Mouse (Mus musculus) MEL (cell line): ENCODE results near the gene Cdc34. TPM values are rescaled to one million over a fixed set of nuclear protein-coding genes. Genes with fewer than 3 reads are reported as not detected.

Experiments
- DNase-seq: peaks from one replicate; pipeline ENCODE4 v3.0.0; 2011; ENCODE audit warnings: low read depth, low spot score
- H3K27ac ChIP-seq: 2 replicates; pipeline ENCODE4 v1.5.1; 2012; ENCODE audit warnings: low read depth, mild to moderate bottlenecking, control low read depth, low read length, moderate library complexity; ENCODE audit not compliant: control insufficient read depth
- H3K27me3 ChIP-seq, 2 experiments: fragments of 150-350 bp in 1 of 2; sonication (generic) in 1 of 2; 2 replicates each; pipeline ENCODE4 v1.6.1; 2012; ENCODE audit warnings: low read length in 2 of 2, mild to moderate bottlenecking in 2 of 2, improper control_type of control experiment in 1 of 2, moderate library complexity in 1 of 2; ENCODE audit not compliant: insufficient read depth in 2 of 2, control insufficient read depth in 1 of 2
- H3K36me3 ChIP-seq, 2 experiments: 2 replicates each; pipeline ENCODE4 v1.6.1; 2012 to 2014; ENCODE audit warnings: low read length in 2 of 2, improper control_type of control experiment in 1 of 2, inconsistent platforms in 1 of 2, mild to moderate bottlenecking in 1 of 2; ENCODE audit not compliant: insufficient read depth in 2 of 2, control insufficient read depth in 1 of 2
- H3K4me1 ChIP-seq, 2 experiments: fragments of 150-350 bp in 1 of 2; sonication (generic) in 1 of 2; 2 replicates each; pipeline ENCODE4 v1.6.1; 2012; ENCODE audit warnings: low read length in 2 of 2, improper control_type of control experiment in 1 of 2, mild to moderate bottlenecking in 1 of 2; ENCODE audit not compliant: insufficient read depth in 2 of 2, control insufficient read depth in 1 of 2
- H3K4me3 ChIP-seq, 2 experiments: fragments of 150-350 bp in 1 of 2; sonication (generic) in 1 of 2; 2 replicates each; pipeline ENCODE4 v1.5.1; 2012; ENCODE audit warnings: low read depth in 2 of 2, low read length in 2 of 2, mild to moderate bottlenecking in 2 of 2, moderate library complexity in 2 of 2, control low read depth in 1 of 2, improper control_type of control experiment in 1 of 2; ENCODE audit not compliant: control insufficient read depth in 1 of 2, insufficient read depth in 1 of 2
- H3K79me2 ChIP-seq: 2 replicates; pipeline ENCODE4 v1.6.1; 2012; ENCODE audit warnings: mild to moderate bottlenecking, low read length, moderate library complexity; ENCODE audit not compliant: control insufficient read depth, poor library complexity, insufficient read depth
- H3K9ac ChIP-seq: 2 replicates; pipeline ENCODE4 v1.6.1; 2012; ENCODE audit warnings: low read depth, mild to moderate bottlenecking, control low read depth, low read length, moderate library complexity; ENCODE audit not compliant: control insufficient read depth, poor library complexity, severe bottlenecking
- H3K9me3 ChIP-seq: fragments of 150-350 bp; sonication (generic); replicated peaks from 2 replicates; pipeline ENCODE4 v1.6.1; 2012; ENCODE audit warnings: mild to moderate bottlenecking, low read length, improper control_type of control experiment, moderate library complexity; ENCODE audit not compliant: insufficient read depth
- CHD1 ChIP-seq: IDR thresholded peaks from 2 replicates; pipeline ENCODE4 v1.6.1; 2012; ENCODE audit warnings: low read depth, mild to moderate bottlenecking, inconsistent platforms, low read length, improper control_type of control experiment
- CHD2 ChIP-seq: IDR thresholded peaks from 2 replicates; pipeline ENCODE4 v1.6.1; 2011; ENCODE audit warnings: low read length, improper control_type of control experiment
- CTCF ChIP-seq, 3 experiments: IDR thresholded peaks in 2 of 3; conservative IDR thresholded peaks in 1 of 3; 2 replicates each; pipeline ENCODE4 v1.5.1; 2011 to 2012; ENCODE audit warnings: low read length in 3 of 3, low read depth in 2 of 3, mild to moderate bottlenecking in 2 of 3, improper control_type of control experiment in 1 of 3, inconsistent platforms in 1 of 3, mixed read lengths in 1 of 3, moderate library complexity in 1 of 3; ENCODE audit not compliant: control insufficient read depth in 1 of 3, insufficient read depth in 1 of 3, poor library complexity in 1 of 3, severe bottlenecking in 1 of 3
- EP300 ChIP-seq, 2 experiments: IDR thresholded peaks; 2 replicates each; pipeline ENCODE4 v1.6.1; 2011; ENCODE audit warnings: improper control_type of control experiment in 2 of 2, low read length in 2 of 2, low read depth in 1 of 2, mild to moderate bottlenecking in 1 of 2
- GABPA ChIP-seq: IDR thresholded peaks from 2 replicates; pipeline ENCODE4 v1.6.1; 2012; ENCODE audit warnings: low read depth, mild to moderate bottlenecking, inconsistent platforms, low read length, improper control_type of control experiment, moderate library complexity
- GATA1 ChIP-seq: IDR thresholded peaks from 2 replicates; pipeline ENCODE4 v1.6.1; 2011; ENCODE audit warnings: low read depth, low read length, improper control_type of control experiment
- HCFC1 ChIP-seq: IDR thresholded peaks from 2 replicates; pipeline ENCODE4 v1.6.1; 2012; ENCODE audit warnings: low read depth, mild to moderate bottlenecking, inconsistent platforms, low read length, improper control_type of control experiment, moderate library complexity
- JUND ChIP-seq: IDR thresholded peaks from 2 replicates; pipeline ENCODE4 v1.6.1; 2011; ENCODE audit warnings: low read depth, mild to moderate bottlenecking, improper control_type of control experiment, low read length
- KAT2A ChIP-seq: conservative IDR thresholded peaks from 2 replicates; pipeline ENCODE4 v1.6.1; 2012; ENCODE audit warnings: low read depth, low read length, improper control_type of control experiment, inconsistent platforms
- MAFK ChIP-seq: IDR thresholded peaks from 2 replicates; pipeline ENCODE4 v1.6.1; 2011; ENCODE audit warnings: low read depth, mild to moderate bottlenecking, low read length, improper control_type of control experiment, borderline replicate concordance
- MAX ChIP-seq: IDR thresholded peaks from 2 replicates; pipeline ENCODE4 v1.6.1; 2011; ENCODE audit warnings: low read length, improper control_type of control experiment
- MEF2A ChIP-seq: IDR thresholded peaks from 2 replicates; pipeline ENCODE4 v1.6.1; 2014; ENCODE audit warnings: low read depth, mild to moderate bottlenecking, inconsistent platforms, low read length, improper control_type of control experiment; ENCODE audit not compliant: poor library complexity, insufficient replicate concordance, severe bottlenecking; ENCODE audit errors: extremely low read depth
- MYC ChIP-seq: IDR thresholded peaks from 2 replicates; pipeline ENCODE4 v1.6.1; 2011; ENCODE audit warnings: low read depth, mild to moderate bottlenecking, low read length, improper control_type of control experiment, moderate library complexity
- POLR2A ChIP-seq, 2 experiments: IDR thresholded peaks; 2 replicates each; pipeline ENCODE4 v1.6.1; 2011 to 2012; ENCODE audit warnings: low read length in 2 of 2, mild to moderate bottlenecking in 2 of 2, control low read depth in 1 of 2, improper control_type of control experiment in 1 of 2, low read depth in 1 of 2, moderate library complexity in 1 of 2; ENCODE audit not compliant: control insufficient read depth in 1 of 2, insufficient read depth in 1 of 2, poor library complexity in 1 of 2
- POLR2AphosphoS2 ChIP-seq: IDR thresholded peaks from 2 replicates; pipeline ENCODE4 v1.6.1; 2011; ENCODE audit warnings: low read length, improper control_type of control experiment
- POLR2AphosphoS5 ChIP-seq: IDR thresholded peaks from 2 replicates; pipeline ENCODE4 v1.6.1; 2012; ENCODE audit warnings: low read depth, borderline replicate concordance, mild to moderate bottlenecking, inconsistent platforms, low read length, moderate library complexity, mixed read lengths
- RAD21 ChIP-seq: IDR thresholded peaks from 2 replicates; pipeline ENCODE4 v1.6.1; 2011; ENCODE audit warnings: mild to moderate bottlenecking, low read depth, low read length, improper control_type of control experiment
- TAL1 ChIP-seq: IDR thresholded peaks from 2 replicates; pipeline ENCODE4 v1.6.1; 2012; ENCODE audit warnings: mild to moderate bottlenecking, inconsistent platforms, low read length, moderate library complexity, mixed read lengths
- TCF12 ChIP-seq: IDR thresholded peaks from 2 replicates; pipeline ENCODE4 v1.6.1; 2014; ENCODE audit warnings: low read depth, mild to moderate bottlenecking, inconsistent platforms, low read length, improper control_type of control experiment, moderate library complexity
- USF1 ChIP-seq: IDR thresholded peaks from 2 replicates; pipeline ENCODE4 v1.6.1; 2014; ENCODE audit warnings: low read depth, mild to moderate bottlenecking, inconsistent platforms, low read length, improper control_type of control experiment, moderate library complexity
- USF2 ChIP-seq, 2 experiments: IDR thresholded peaks; 2 replicates each; pipeline ENCODE4 v1.6.1; 2011 to 2012; ENCODE audit warnings: improper control_type of control experiment in 2 of 2, low read length in 2 of 2, borderline replicate concordance in 1 of 2, inconsistent platforms in 1 of 2, low read depth in 1 of 2, mild to moderate bottlenecking in 1 of 2; ENCODE audit not compliant: insufficient read depth in 1 of 2
- ZC3H11A ChIP-seq: IDR thresholded peaks from 2 replicates; pipeline ENCODE4 v1.6.1; 2012; ENCODE audit warnings: low read depth, mild to moderate bottlenecking, inconsistent platforms, low read length, improper control_type of control experiment
- ZNF384 ChIP-seq: IDR thresholded peaks from 2 replicates; pipeline ENCODE4 v1.6.1; 2012; ENCODE audit warnings: low read depth, mild to moderate bottlenecking, inconsistent platforms, low read length, improper control_type of control experiment
- polyA plus RNA-seq, 2 experiments: library from polyadenylated mRNA; stranded (reverse) in 1 of 2; unstranded in 1 of 2; fragments of >175 nt in 1 of 2; fragments of >200 nt in 1 of 2; gene quantifications; 2 replicates each; pipeline versions ENCODE4 v1.2.1 to v1.2.4; 2012; ENCODE audit warnings: low replicate concordance in 2 of 2, low read depth in 1 of 2; ENCODE audit not compliant: insufficient read length in 2 of 2, insufficient read depth in 1 of 2, missing spikeins in 1 of 2
- total RNA-seq: library from RNA; depleted of rRNA; stranded (reverse); fragments of 300-350 nt; gene quantifications from 2 replicates; pipeline ENCODE4 v1.2.3, GENCODE M21; 2012

The Cdc34 gene
- total and polyA plus RNA-seq, 3 experiments, result 318 to 422 (median 417) TPM

DNA sequence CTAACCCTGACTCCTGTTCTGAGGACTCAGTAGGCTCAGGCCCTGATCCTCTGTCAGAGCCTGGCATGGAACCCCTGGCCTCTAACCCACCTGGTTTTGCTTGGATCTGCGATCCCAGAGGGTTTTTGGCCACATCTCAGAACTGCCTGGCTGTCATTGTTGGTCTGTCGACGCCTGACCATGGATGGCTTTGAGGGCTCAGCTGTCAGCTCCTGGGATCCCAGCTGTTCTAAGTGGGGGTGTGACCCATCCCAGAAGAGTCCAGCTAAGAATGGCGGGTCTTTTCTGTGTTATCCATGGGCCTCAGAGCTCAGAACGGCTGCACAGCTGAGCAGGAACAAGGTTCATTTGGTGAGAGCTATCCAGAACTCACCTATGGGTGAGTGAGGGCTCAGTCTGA, 39.1 kb downstream of the Cdc34 start:
- H3K79me2 ChIP-seq, result no peaks in the 10 kb centered on the region
- H3K4me3 ChIP-seq, result no peak overlapping the region

GRCm38 (mm10) chr10:79723047-79723446, 41.1 kb downstream of the Cdc34 start:
- H3K9ac ChIP-seq, result no peak overlapping the region
- DNase-seq, result no peak
- TF ChIP-seq CHD1, result no peak
- no peak for TF ChIP-seq JUND
- TF ChIP-seq MEF2A, result no peak
- TF ChIP-seq MAX, result no peak
- TF ChIP-seq GATA1, result no peak
- TF ChIP-seq GABPA, result no peak
- no peak for TF ChIP-seq HCFC1

More for the DNA sequence above, 39.1 kb downstream of the Cdc34 start:
- no peak for DNase-seq
- no peaks in the 10 kb centered on the region for H3K36me3 ChIP-seq
- H3K27ac ChIP-seq, result no peak overlapping the region
- H3K9ac ChIP-seq, result no peak overlapping the region
- H3K4me1 ChIP-seq, result no peaks in the 10 kb centered on the region
- peaks cover 0 to 2% of the 10 kb centered on the region in 2 experiments; a peak in 2 of 4 replicates for H3K27me3 ChIP-seq
- H3K9me3 ChIP-seq, result no peaks in the 10 kb centered on the region
- no peak for TF ChIP-seq KAT2A
- no peak for TF ChIP-seq ZC3H11A
- no peak for TF ChIP-seq EP300 (IDR thresholded peaks at IDR 0.05; ENCODE audit: low read depth in 1 of 2, low read length in 2 of 2)
- no peak for TF ChIP-seq MYC
- TF ChIP-seq CHD2, result no peak
- no peak for TF ChIP-seq POLR2AphosphoS5
- TF ChIP-seq POLR2AphosphoS2, result no peak
- no peak for TF ChIP-seq HCFC1
- TF ChIP-seq CTCF (IDR thresholded peaks at IDR 0.05 in 2 of 3, conservative IDR thresholded peaks at IDR 0.05 in 1 of 3; ENCODE audit: control insufficient read depth in 1 of 3, insufficient read depth in 1 of 3, low read depth in 2 of 3, low read length in 3 of 3, poor library complexity in 1 of 3, severe bottlenecking in 1 of 3), result no peak
- no peak for TF ChIP-seq RAD21
- TF ChIP-seq USF1, result no peak
- TF ChIP-seq POLR2A (IDR thresholded peaks at IDR 0.05; ENCODE audit: control insufficient read depth in 1 of 2, insufficient read depth in 1 of 2, low read depth in 1 of 2, low read length in 2 of 2, poor library complexity in 1 of 2), result no peak
- TF ChIP-seq USF2 (IDR thresholded peaks at IDR 0.05; ENCODE audit: borderline replicate concordance in 1 of 2, insufficient read depth in 1 of 2, low read depth in 1 of 2, low read length in 2 of 2), result no peak
- TF ChIP-seq TAL1, result no peak
- no peak for TF ChIP-seq MAFK
- no peak for TF ChIP-seq TCF12
- no peak for TF ChIP-seq MEF2A
- TF ChIP-seq ZNF384, result no peak
- no peak for TF ChIP-seq GATA1

More at GRCm38 (mm10) chr10:79723047-79723446, 41.1 kb downstream of the Cdc34 start:
- Histone ChIP-seq H3K4me3 (no peak overlapping the region), H3K9me3 (no peaks in the 10 kb centered on the region), H3K79me2 (no peaks in the 10 kb centered on the region), H3K4me1 (no peaks in the 10 kb centered on the region), H3K27ac (no peak overlapping the region), H3K36me3 (no peaks in the 10 kb centered on the region), H3K27me3 (peaks cover 0 to 2% of the 10 kb centered on the region in 2 experiments; a peak in 2 of 4 replicates)
